Mouse (Mus musculus) small intestine, adult 2 months (tissue): ENCODE results near the gene Ptar1.

ENCODE experiments used
- CTCF ChIP-seq: fragments of 200-500 bp; IDR thresholded peaks from 2 replicates; pipeline ENCODE4 v1.5.1; 2012; ENCODE audit warnings: low read depth, mild to moderate bottlenecking, control low read depth, inconsistent platforms, low read length, moderate library complexity, mixed read lengths; ENCODE audit not compliant: insufficient replicate concordance, insufficient read length; ENCODE audit errors: extremely low read depth
- POLR2A ChIP-seq: fragments of 200-500 bp; IDR thresholded peaks from 2 replicates; pipeline ENCODE4 v1.6.1; 2012; ENCODE audit warnings: low read depth, mild to moderate bottlenecking, control low read depth, inconsistent platforms, low read length, moderate library complexity

- TF ChIP-seq POLR2A: no peak
- no peak for TF ChIP-seq CTCF
These were observed 83.5 kb downstream of the Ptar1 start for GRCm38 (mm10) chr19:23770494-23771423.
